Mouse (Mus musculus) MEL (cell line): ENCODE measurements at regions not wholly inside any gene's neighbourhood (a gene's known extent, or its start where the extent isn't known, plus 50 kb on each side); places are given as distances from the start of the nearest gene placed in this dataset.

Experiments used
- DNase-seq: peaks from one replicate; pipeline ENCODE4 v3.0.0; 2011; ENCODE audit warnings: low read depth, low spot score
- H3K27ac ChIP-seq: 2 replicates; pipeline ENCODE4 v1.5.1; 2012; ENCODE audit warnings: low read depth, mild to moderate bottlenecking, control low read depth, low read length, moderate library complexity; ENCODE audit not compliant: control insufficient read depth
- H3K27me3 ChIP-seq, 2 experiments: fragments of 150-350 bp in 1 of 2; sonication (generic) in 1 of 2; 2 replicates each; pipeline ENCODE4 v1.6.1; 2012; ENCODE audit warnings: low read length in 2 of 2, mild to moderate bottlenecking in 2 of 2, improper control_type of control experiment in 1 of 2, moderate library complexity in 1 of 2; ENCODE audit not compliant: insufficient read depth in 2 of 2, control insufficient read depth in 1 of 2
- H3K36me3 ChIP-seq, 2 experiments: 2 replicates each; pipeline ENCODE4 v1.6.1; 2012 to 2014; ENCODE audit warnings: low read length in 2 of 2, improper control_type of control experiment in 1 of 2, inconsistent platforms in 1 of 2, mild to moderate bottlenecking in 1 of 2; ENCODE audit not compliant: insufficient read depth in 2 of 2, control insufficient read depth in 1 of 2
- H3K4me1 ChIP-seq, 2 experiments: fragments of 150-350 bp in 1 of 2; sonication (generic) in 1 of 2; 2 replicates each; pipeline ENCODE4 v1.6.1; 2012; ENCODE audit warnings: low read length in 2 of 2, improper control_type of control experiment in 1 of 2, mild to moderate bottlenecking in 1 of 2; ENCODE audit not compliant: insufficient read depth in 2 of 2, control insufficient read depth in 1 of 2
- H3K4me3 ChIP-seq, 2 experiments: fragments of 150-350 bp in 1 of 2; sonication (generic) in 1 of 2; 2 replicates each; pipeline ENCODE4 v1.5.1; 2012; ENCODE audit warnings: low read depth in 2 of 2, low read length in 2 of 2, mild to moderate bottlenecking in 2 of 2, moderate library complexity in 2 of 2, control low read depth in 1 of 2, improper control_type of control experiment in 1 of 2; ENCODE audit not compliant: control insufficient read depth in 1 of 2, insufficient read depth in 1 of 2
- H3K79me2 ChIP-seq: 2 replicates; pipeline ENCODE4 v1.6.1; 2012; ENCODE audit warnings: mild to moderate bottlenecking, low read length, moderate library complexity; ENCODE audit not compliant: control insufficient read depth, poor library complexity, insufficient read depth
- H3K9ac ChIP-seq: 2 replicates; pipeline ENCODE4 v1.6.1; 2012; ENCODE audit warnings: low read depth, mild to moderate bottlenecking, control low read depth, low read length, moderate library complexity; ENCODE audit not compliant: control insufficient read depth, poor library complexity, severe bottlenecking
- H3K9me3 ChIP-seq: fragments of 150-350 bp; sonication (generic); replicated peaks from 2 replicates; pipeline ENCODE4 v1.6.1; 2012; ENCODE audit warnings: mild to moderate bottlenecking, low read length, improper control_type of control experiment, moderate library complexity; ENCODE audit not compliant: insufficient read depth
- BHLHE40 ChIP-seq: IDR thresholded peaks from 2 replicates; pipeline ENCODE4 v1.6.1; 2012; ENCODE audit warnings: low read depth, mild to moderate bottlenecking, inconsistent platforms, low read length, improper control_type of control experiment, borderline replicate concordance
- CHD1 ChIP-seq: IDR thresholded peaks from 2 replicates; pipeline ENCODE4 v1.6.1; 2012; ENCODE audit warnings: low read depth, mild to moderate bottlenecking, inconsistent platforms, low read length, improper control_type of control experiment
- CHD2 ChIP-seq: IDR thresholded peaks from 2 replicates; pipeline ENCODE4 v1.6.1; 2011; ENCODE audit warnings: low read length, improper control_type of control experiment
- CTCF ChIP-seq, 3 experiments: IDR thresholded peaks in 2 of 3; conservative IDR thresholded peaks in 1 of 3; 2 replicates each; pipeline ENCODE4 v1.5.1; 2011 to 2012; ENCODE audit warnings: low read length in 3 of 3, low read depth in 2 of 3, mild to moderate bottlenecking in 2 of 3, improper control_type of control experiment in 1 of 3, inconsistent platforms in 1 of 3, mixed read lengths in 1 of 3, moderate library complexity in 1 of 3; ENCODE audit not compliant: control insufficient read depth in 1 of 3, insufficient read depth in 1 of 3, poor library complexity in 1 of 3, severe bottlenecking in 1 of 3
- ELF1 ChIP-seq: IDR thresholded peaks from 2 replicates; pipeline ENCODE4 v1.6.1; 2014; ENCODE audit warnings: low read depth, mild to moderate bottlenecking, inconsistent platforms, low read length, improper control_type of control experiment, moderate library complexity
- ETS1 ChIP-seq: IDR thresholded peaks from 2 replicates; pipeline ENCODE4 v1.6.1; 2012; ENCODE audit warnings: low read depth, mild to moderate bottlenecking, inconsistent platforms, low read length, improper control_type of control experiment, moderate library complexity
- GATA1 ChIP-seq: IDR thresholded peaks from 2 replicates; pipeline ENCODE4 v1.6.1; 2011; ENCODE audit warnings: low read depth, low read length, improper control_type of control experiment
- JUND ChIP-seq: IDR thresholded peaks from 2 replicates; pipeline ENCODE4 v1.6.1; 2011; ENCODE audit warnings: low read depth, mild to moderate bottlenecking, improper control_type of control experiment, low read length
- MAFK ChIP-seq: IDR thresholded peaks from 2 replicates; pipeline ENCODE4 v1.6.1; 2011; ENCODE audit warnings: low read depth, mild to moderate bottlenecking, low read length, improper control_type of control experiment, borderline replicate concordance
- MAX ChIP-seq: IDR thresholded peaks from 2 replicates; pipeline ENCODE4 v1.6.1; 2011; ENCODE audit warnings: low read length, improper control_type of control experiment
- MAZ ChIP-seq: IDR thresholded peaks from 2 replicates; pipeline ENCODE4 v1.6.1; 2012; ENCODE audit warnings: low read depth, mild to moderate bottlenecking, inconsistent platforms, low read length, improper control_type of control experiment
- MEF2A ChIP-seq: IDR thresholded peaks from 2 replicates; pipeline ENCODE4 v1.6.1; 2014; ENCODE audit warnings: low read depth, mild to moderate bottlenecking, inconsistent platforms, low read length, improper control_type of control experiment; ENCODE audit not compliant: poor library complexity, insufficient replicate concordance, severe bottlenecking; ENCODE audit errors: extremely low read depth
- MXI1 ChIP-seq: IDR thresholded peaks from 2 replicates; pipeline ENCODE4 v1.6.1; 2011; ENCODE audit warnings: mild to moderate bottlenecking, low read depth, low read length, improper control_type of control experiment
- MYC ChIP-seq: IDR thresholded peaks from 2 replicates; pipeline ENCODE4 v1.6.1; 2011; ENCODE audit warnings: low read depth, mild to moderate bottlenecking, low read length, improper control_type of control experiment, moderate library complexity
- NELFE ChIP-seq: IDR thresholded peaks from 2 replicates; pipeline ENCODE4 v1.6.1; 2011; ENCODE audit warnings: low read depth, low read length, improper control_type of control experiment
- NRF1 ChIP-seq: IDR thresholded peaks from 2 replicates; pipeline ENCODE4 v1.6.1; 2014; ENCODE audit warnings: low read depth, mild to moderate bottlenecking, inconsistent platforms, low read length, improper control_type of control experiment, moderate library complexity; ENCODE audit not compliant: poor library complexity, insufficient read depth, severe bottlenecking
- POLR2AphosphoS2 ChIP-seq: IDR thresholded peaks from 2 replicates; pipeline ENCODE4 v1.6.1; 2011; ENCODE audit warnings: low read length, improper control_type of control experiment
- TBP ChIP-seq: IDR thresholded peaks from 2 replicates; pipeline ENCODE4 v1.8.0; 2011; ENCODE audit warnings: low read depth, low read length, improper control_type of control experiment
- TCF12 ChIP-seq: IDR thresholded peaks from 2 replicates; pipeline ENCODE4 v1.6.1; 2014; ENCODE audit warnings: low read depth, mild to moderate bottlenecking, inconsistent platforms, low read length, improper control_type of control experiment, moderate library complexity
- UBTF ChIP-seq: IDR thresholded peaks from 2 replicates; pipeline ENCODE4 v1.6.1; 2012; ENCODE audit warnings: low read depth, mild to moderate bottlenecking, inconsistent platforms, low read length, improper control_type of control experiment, moderate library complexity, borderline replicate concordance; ENCODE audit not compliant: insufficient read depth
- USF2 ChIP-seq, 2 experiments: IDR thresholded peaks; 2 replicates each; pipeline ENCODE4 v1.6.1; 2011 to 2012; ENCODE audit warnings: improper control_type of control experiment in 2 of 2, low read length in 2 of 2, borderline replicate concordance in 1 of 2, inconsistent platforms in 1 of 2, low read depth in 1 of 2, mild to moderate bottlenecking in 1 of 2; ENCODE audit not compliant: insufficient read depth in 1 of 2
- ZC3H11A ChIP-seq: IDR thresholded peaks from 2 replicates; pipeline ENCODE4 v1.6.1; 2012; ENCODE audit warnings: low read depth, mild to moderate bottlenecking, inconsistent platforms, low read length, improper control_type of control experiment
- ZKSCAN1 ChIP-seq: IDR thresholded peaks from 2 replicates; pipeline ENCODE4 v1.6.1; 2012; ENCODE audit warnings: low read depth, mild to moderate bottlenecking, inconsistent platforms, low read length, improper control_type of control experiment, moderate library complexity
- ZMIZ1 ChIP-seq: IDR thresholded peaks from 2 replicates; pipeline ENCODE4 v1.6.1; 2012; ENCODE audit warnings: low read depth, mild to moderate bottlenecking, inconsistent platforms, low read length, improper control_type of control experiment, moderate library complexity
- ZNF384 ChIP-seq: IDR thresholded peaks from 2 replicates; pipeline ENCODE4 v1.6.1; 2012; ENCODE audit warnings: low read depth, mild to moderate bottlenecking, inconsistent platforms, low read length, improper control_type of control experiment

- H3K4me3 ChIP-seq = no peak overlapping the region
- no peaks in the 10 kb centered on the region for H3K79me2 ChIP-seq
- TF ChIP-seq MAX (no peak), TCF12 (no peak), POLR2AphosphoS2 (no peak), NELFE (no peak), MAFK (no peak), CTCF (IDR thresholded peaks at IDR 0.05 in 2 of 3, conservative IDR thresholded peaks at IDR 0.05 in 1 of 3; ENCODE audit: control insufficient read depth in 1 of 3, insufficient read depth in 1 of 3, low read depth in 2 of 3, low read length in 3 of 3, poor library complexity in 1 of 3, severe bottlenecking in 1 of 3) (no peak), ZMIZ1 (no peak), ETS1 (no peak), ZKSCAN1 (no peak), UBTF (no peak), TBP (no peak), MAZ (no peak), USF2 (IDR thresholded peaks at IDR 0.05; ENCODE audit: borderline replicate concordance in 1 of 2, insufficient read depth in 1 of 2, low read depth in 1 of 2, low read length in 2 of 2) (no peak), CHD2 (no peak), MYC (no peak), ZNF384 (no peak), JUND (no peak), GATA1 (no peak)
- DNase-seq = no peak
- H3K4me1 ChIP-seq = no peaks in the 10 kb centered on the region
- H3K27ac ChIP-seq = no peak overlapping the region
- no peaks in the 10 kb centered on the region for H3K36me3 ChIP-seq
- H3K9ac ChIP-seq = no peak overlapping the region
- peaks cover 32 to 35% of the 10 kb centered on the region in 2 experiments for H3K27me3 ChIP-seq
- H3K9me3 ChIP-seq = no peaks in the 10 kb centered on the region
Observed at GRCm38 (mm10) chr14:54159816-54160215, 94.1 kb downstream of the Dad1 start.

- H3K79me2 ChIP-seq = no peaks in the 10 kb centered on the region
- TF ChIP-seq MEF2A (no peak), ELF1 (no peak), ZC3H11A (no peak), UBTF (no peak), JUND (no peak), ETS1 (no peak), POLR2AphosphoS2 (no peak), BHLHE40 (no peak), MAZ (no peak), MAFK (no peak), NRF1 (no peak), CHD1 (no peak), TCF12 (no peak), ZKSCAN1 (no peak), MXI1 (no peak)
- TF ChIP-seq, all 39 proteins: peak for 0
- no peak overlapping the region for H3K27ac ChIP-seq
- no peak for DNase-seq
- peaks cover 30 to 34% of the 10 kb centered on the region in 2 experiments for H3K27me3 ChIP-seq
- no peaks in the 10 kb centered on the region for H3K9me3 ChIP-seq
- no peaks in the 10 kb centered on the region for H3K36me3 ChIP-seq
- no peaks in the 10 kb centered on the region for H3K4me1 ChIP-seq
- no peak overlapping the region for H3K9ac ChIP-seq
- H3K4me3 ChIP-seq = no peak overlapping the region
Observed at GRCm38 (mm10) chr14:54158214-54158965, 95.5 kb downstream of the Dad1 start.
